Mouse (Mus musculus) olfactory bulb, adult 2 months (tissue): ENCODE data around the gene Ppm1h. TPM values are rescaled to one million over a fixed set of nuclear protein-coding genes. Genes with fewer than 3 reads are reported as not detected.
A peak's percentile ranks its signal among the peaks of the same experiment; 100 is the strongest.
"Not testable (repeated sequence)": the region's sequence is repeated elsewhere in the genome, so short reads cannot be mapped to it uniquely, and the experiment has no call there.

Experiments used
- H3K27ac ChIP-seq: fragments of 200-500 bp; 2 replicates; pipeline ENCODE4 v1.5.1; 2012; ENCODE audit warnings: low read depth, low read length; ENCODE audit not compliant: insufficient read depth
- H3K4me1 ChIP-seq: fragments of 200-500 bp; 2 replicates; pipeline ENCODE4 v1.6.1; 2012; ENCODE audit warnings: low read length; ENCODE audit not compliant: control insufficient read depth, insufficient read depth
- H3K4me3 ChIP-seq: fragments of 200-500 bp; 2 replicates; pipeline ENCODE4 v1.5.1; 2012; ENCODE audit warnings: mild to moderate bottlenecking, low read depth, low read length, moderate library complexity; ENCODE audit not compliant: insufficient read depth
- CTCF ChIP-seq: fragments of 200-500 bp; IDR thresholded peaks from 2 replicates; pipeline ENCODE4 v1.5.1; 2012; ENCODE audit warnings: low read depth, mild to moderate bottlenecking, low read length, moderate library complexity; ENCODE audit not compliant: insufficient read depth
- POLR2A ChIP-seq: fragments of 200-500 bp; IDR thresholded peaks from 2 replicates; pipeline ENCODE4 v1.6.1; 2012; ENCODE audit warnings: mild to moderate bottlenecking, low read depth, low read length, moderate library complexity; ENCODE audit not compliant: insufficient read depth
- WGBS: fragments of 180-500 bp; shearing (Covaris S2); methylation state at CpG from one replicate; pipeline ENCODE4 v1.1.7; 2018; 5-methylcytosine and 5-hydroxymethylcytosine counted together
- polyA plus RNA-seq: library from polyadenylated mRNA; stranded (reverse); fragments of >200 nt; gene quantifications from 2 replicates; pipeline ENCODE4 v1.2.4, GENCODE M21; 2012; ENCODE audit warnings: low replicate concordance; ENCODE audit not compliant: missing spikeins, insufficient read depth, insufficient read length

Ppm1h gene
- polyA plus RNA-seq, 1 experiment, result not detected

DNA sequence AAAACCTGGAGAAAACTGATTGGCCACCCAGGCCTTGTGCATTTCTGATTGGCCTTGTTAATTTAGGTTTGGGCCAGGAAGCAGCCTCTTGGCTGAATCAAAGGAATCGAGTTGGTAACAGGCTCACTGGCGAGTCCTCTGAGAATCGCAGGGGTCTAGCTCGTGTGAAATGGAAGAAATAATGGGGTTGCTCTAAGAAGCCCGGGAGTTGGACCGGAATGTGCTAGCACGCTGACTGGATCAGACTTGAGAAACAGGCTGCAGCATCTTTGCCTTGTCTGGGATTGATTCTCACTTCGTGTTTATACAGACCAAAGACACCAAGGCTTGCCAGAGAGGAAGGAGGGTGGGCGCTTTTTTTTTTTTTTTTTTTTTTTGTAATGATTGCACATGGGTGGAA, 282.9 kb downstream of the Ppm1h start:
- peaks cover 36% of the 10 kb centered on the region for H3K4me1 ChIP-seq
- 53% methylated on average over 9 of the region's 9 CpGs for WGBS
- TF ChIP-seq POLR2A, result no peak
- no peak for TF ChIP-seq CTCF
- no peak overlapping the region for H3K27ac ChIP-seq
- no peak overlapping the region for H3K4me3 ChIP-seq

- WGBS, result 83% methylated on average over 9 of the region's 9 CpGs
- H3K4me1 ChIP-seq, result peaks cover 36% of the 10 kb centered on the region
Measured at GRCm38 (mm10) chr10:122962651-122963050, 284.1 kb downstream of the Ppm1h start.

GRCm38 (mm10) chr10:122963463-122964240, 285.1 kb downstream of the Ppm1h start:
- no peak for TF ChIP-seq CTCF
- TF ChIP-seq POLR2A, result no peak
- peaks cover 36% of the 10 kb centered on the region for H3K4me1 ChIP-seq
- H3K27ac ChIP-seq, result peak overlapping the region; percentile 70
- peak overlapping the region; percentile 14 for H3K4me3 ChIP-seq
- 4% methylated on average over 21 of the region's 21 CpGs for WGBS

More at GRCm38 (mm10) chr10:122962651-122963050, 284.1 kb downstream of the Ppm1h start:
- Histone ChIP-seq H3K27ac (no peak overlapping the region), H3K4me3 (no peak overlapping the region)
- TF ChIP-seq POLR2A, result no peak
- no peak for TF ChIP-seq CTCF

DNA sequence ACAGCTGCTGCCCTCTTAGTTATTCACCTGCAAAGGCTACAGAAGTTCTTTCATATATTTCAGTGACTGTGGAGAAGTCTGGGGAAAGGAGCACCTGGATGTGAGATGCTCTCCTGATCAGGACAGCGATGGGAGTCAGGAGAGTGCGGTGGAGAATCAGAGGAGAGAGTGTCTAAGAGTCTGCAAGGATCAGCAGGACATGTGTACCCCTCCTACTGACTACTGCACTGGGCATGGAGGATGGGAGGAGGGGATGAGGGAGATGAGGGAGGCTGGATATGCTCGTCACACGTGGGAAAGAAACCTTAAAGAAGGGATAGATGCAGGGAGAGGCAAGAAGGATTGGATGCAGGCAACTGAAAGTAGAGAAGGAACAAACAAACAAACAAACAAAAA, 285.7 kb downstream of the Ppm1h start:
- H3K4me3 ChIP-seq, result no peak overlapping the region
- peak overlapping the region; percentile 70 for H3K27ac ChIP-seq
- WGBS, result 26% methylated on average over 4 of the region's 4 CpGs
- TF ChIP-seq CTCF, result no peak
- TF ChIP-seq POLR2A, result no peak
- peaks cover 36% of the 10 kb centered on the region for H3K4me1 ChIP-seq

DNA sequence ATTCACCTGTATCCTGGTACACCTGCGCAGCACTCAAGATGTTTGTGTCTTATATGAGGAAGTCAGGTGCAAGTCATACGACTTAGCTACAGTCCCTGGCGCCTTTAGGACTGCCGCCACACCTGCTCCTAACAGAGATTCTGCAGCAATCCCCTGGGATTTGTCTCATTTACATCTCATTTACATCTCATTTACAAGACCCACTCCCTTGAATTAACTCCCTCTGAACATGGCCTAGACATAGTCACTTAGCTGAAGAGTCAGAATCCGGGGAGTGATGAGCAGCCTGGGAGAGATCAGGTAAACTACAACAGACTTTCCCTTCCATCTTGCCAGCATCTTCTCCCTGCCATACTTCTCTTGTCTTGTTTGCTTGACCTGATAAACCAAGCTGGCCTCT, 287.1 kb downstream of the Ppm1h start:
- 81% methylated on average over 5 of the region's 5 CpGs for WGBS
- not testable (repeated sequence) for H3K27ac ChIP-seq, H3K4me3 ChIP-seq
- H3K4me1 ChIP-seq, result peaks cover 30% of the 10 kb centered on the region

DNA sequence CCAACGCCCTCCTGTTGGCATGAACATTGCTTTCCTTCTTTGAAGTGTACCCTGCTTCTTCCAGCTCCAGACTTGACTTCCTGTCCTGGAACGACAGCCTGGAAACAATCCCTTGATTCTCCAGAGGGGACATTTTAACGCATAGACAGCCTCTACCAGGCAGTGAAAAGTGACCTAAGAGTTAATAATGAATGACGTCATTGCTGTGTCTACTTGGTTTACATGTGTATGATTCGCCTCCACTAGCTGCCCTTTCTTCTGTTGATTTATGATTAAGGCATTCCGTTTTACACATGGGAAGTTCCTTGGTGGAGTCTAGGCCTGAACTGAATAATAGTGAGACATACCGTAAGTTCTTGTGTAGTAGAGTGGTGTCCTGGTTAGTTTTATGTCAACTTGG, 287.9 kb downstream of the Ppm1h start:
- no peak overlapping the region for H3K27ac ChIP-seq
- H3K4me1 ChIP-seq, result peaks cover 23% of the 10 kb centered on the region
- TF ChIP-seq POLR2A (no peak), CTCF (no peak)
- 82% methylated on average over 7 of the region's 7 CpGs for WGBS
- H3K4me3 ChIP-seq, result no peak overlapping the region

DNA sequence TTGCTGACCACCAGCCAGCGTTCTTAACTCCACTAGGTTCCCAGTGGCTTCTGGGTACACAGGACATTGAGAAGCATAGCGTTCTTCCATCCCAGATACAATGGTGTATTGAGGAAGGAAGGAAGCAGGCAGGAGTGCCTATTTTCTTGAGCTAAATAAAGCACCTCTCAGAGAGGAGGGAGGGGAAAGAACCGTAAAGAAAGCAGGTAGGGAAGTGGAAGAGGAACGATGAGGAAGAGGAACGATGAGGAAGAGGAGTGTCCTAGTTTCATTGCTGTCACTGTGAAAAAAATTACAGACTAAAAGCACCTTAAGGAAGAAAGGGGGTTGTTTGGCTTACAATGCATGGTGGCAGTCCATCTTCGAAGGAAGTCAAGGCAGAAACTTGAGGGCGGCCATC, 291.6 kb downstream of the Ppm1h start:
- no peaks in the 10 kb centered on the region for H3K4me1 ChIP-seq

DNA sequence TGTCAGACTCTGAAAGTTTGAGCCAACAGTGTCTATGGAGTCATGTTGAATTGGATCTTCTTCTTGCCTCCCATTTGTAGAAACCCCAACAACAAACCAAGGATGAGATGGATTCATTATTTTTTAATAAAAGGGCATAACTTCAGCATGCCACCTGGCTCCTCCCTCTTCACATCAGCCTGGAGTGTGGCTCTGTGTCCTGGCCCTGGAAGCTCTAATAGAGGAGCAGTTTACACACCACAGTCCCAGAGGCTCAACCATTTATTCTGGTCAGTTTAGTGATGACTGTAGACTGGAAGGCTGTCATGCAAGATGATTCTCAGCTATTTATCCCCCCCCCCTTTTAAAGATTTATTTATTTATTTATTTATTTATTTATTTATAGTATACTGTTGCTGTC, 294.7 kb downstream of the Ppm1h start:
- H3K27ac ChIP-seq, result no peak overlapping the region
- TF ChIP-seq POLR2A (no peak), CTCF (no peak)
- no peak overlapping the region for H3K4me3 ChIP-seq
- H3K4me1 ChIP-seq, result no peaks in the 10 kb centered on the region; the same call in 1 of the 2 replicates

More for the DNA sequence above, 291.6 kb downstream of the Ppm1h start:
- Histone ChIP-seq H3K4me3 (no peak overlapping the region), H3K27ac (no peak overlapping the region)
- TF ChIP-seq POLR2A (no peak), CTCF (no peak)
- 82% methylated on average over 7 of the region's 7 CpGs for WGBS

DNA sequence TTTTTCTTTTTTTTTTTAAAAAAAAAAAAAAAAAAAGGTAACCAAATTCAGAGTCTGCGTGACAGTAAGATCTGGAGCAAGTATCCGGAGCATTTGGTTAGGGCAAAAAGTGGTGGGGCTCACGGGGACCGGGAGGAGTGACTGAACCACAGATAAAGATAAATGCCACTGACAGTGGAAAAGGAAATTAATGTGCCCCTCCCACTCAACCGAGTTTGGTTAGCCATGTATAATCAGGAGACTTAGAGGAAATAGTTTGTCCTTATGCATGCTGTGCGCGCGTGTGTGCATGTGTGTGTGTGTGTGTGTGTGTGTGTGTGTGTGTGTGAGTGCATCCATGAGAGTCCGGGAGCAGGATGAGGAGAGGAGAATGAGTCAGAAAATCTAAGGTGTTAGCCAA, 297.5 kb downstream of the Ppm1h start:
- H3K4me1 ChIP-seq, result no peaks in the 10 kb centered on the region; the same call in 1 of the 2 replicates
- no peak overlapping the region for H3K27ac ChIP-seq
- TF ChIP-seq CTCF, result no peak
- TF ChIP-seq POLR2A, result no peak
- 60% methylated on average over 9 of the region's 9 CpGs for WGBS
- H3K4me3 ChIP-seq, result no peak overlapping the region
